Mouse (Mus musculus): ENCODE results near the gene Nutf2.

- TF ChIP-seq GATA1 (IDR thresholded peaks at IDR 0.05; ENCODE audit: low read length) (no peak), TAL1 (IDR thresholded peaks at IDR 0.05; ENCODE audit: low read length) (no peak)
Observed at GRCm38 (mm10) chr8:105900941-105901616, 40.7 kb downstream of the Nutf2 start.

Measured in erythroblast, embryonic 14.5 days (primary cell).